Comparison of ENCODE assay signal across 18 mouse cellular contexts in the genomic region with DNA sequence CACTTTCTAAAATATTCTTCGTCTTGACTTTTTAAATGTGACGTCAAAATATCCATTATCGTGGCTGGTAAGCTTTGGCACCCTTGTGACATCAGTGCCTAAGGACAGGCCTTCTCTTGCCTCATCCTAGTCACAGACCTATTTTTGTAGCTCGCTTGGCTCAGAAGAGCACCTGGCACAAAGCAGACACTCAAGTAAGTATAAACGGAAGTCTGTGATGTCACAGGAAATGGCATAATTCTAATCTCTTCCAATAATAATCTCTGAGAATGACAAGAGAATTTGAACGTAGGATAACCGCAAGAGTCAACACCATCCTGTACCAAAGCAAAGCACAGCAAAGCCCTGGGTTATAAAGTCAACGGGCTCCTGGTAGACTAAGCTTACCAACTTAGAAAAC.
"Had no signal": no experiment of that assay in that cellular context is flagged by ENCODE, and none has a peak within 500 bp of the region (broad histone marks: within the 10 kb centered on the region; RNA-seq: fewer than 3 reads in every experiment).

No protein-coding gene starts in this region.

- ATAC-seq: midbrain, embryonic 13.5 days; midbrain, embryonic 16.5 days had no signal

- H3K27me3 ChIP-seq: liver, embryonic 13.5 days; midbrain, embryonic 13.5 days had no signal

- DNase-seq: kidney, postnatal 25 days; layer of hippocampus, adult 9-11 months; layer of hippocampus, postnatal 36 days; liver, embryonic 13.5 days; lung, adult 2 months; thymus, adult 2 months; thymus, postnatal 14 days; thymus, postnatal 4 days had no signal

- H3K4me1 ChIP-seq: megakaryocyte, embryonic 14.5 days had no signal

- H3K27ac ChIP-seq: kidney, postnatal 0 days; layer of hippocampus, adult 2 months; left cerebral cortex, adult 2 months; liver, embryonic 13.5 days; macrophage; midbrain, embryonic 10.5 days; midbrain, embryonic 13.5 days; stomach, postnatal 0 days had no signal

- H3K36me3 ChIP-seq: liver, embryonic 13.5 days had no signal

- H3K9me3 ChIP-seq: liver, embryonic 13.5 days; megakaryocyte, embryonic 14.5 days; midbrain, embryonic 10.5 days; midbrain, embryonic 13.5 days had no signal

- H3K4me3 ChIP-seq: layer of hippocampus, adult 2 months; left cerebral cortex, adult 2 months; liver, embryonic 13.5 days; megakaryocyte, embryonic 14.5 days; midbrain, embryonic 10.5 days; midbrain, embryonic 13.5 days; myocyte had no signal

- H3K4me2 ChIP-seq: liver, embryonic 13.5 days; midbrain, embryonic 13.5 days had no signal

- H3K9ac ChIP-seq: liver, embryonic 13.5 days; midbrain, embryonic 13.5 days had no signal
